Mouse (Mus musculus) sigmoid colon, adult 10 weeks (tissue): ENCODE data around the gene Pmf1. TPM values are rescaled to one million over a fixed set of nuclear protein-coding genes. Genes with fewer than 3 reads are reported as not detected.

Experiments
- polyA plus RNA-seq: library from polyadenylated mRNA; stranded (reverse); fragments of 350-450 nt; fragmentation: Illumina TruSeq; extraction: RNeasy Lipid Tissue Mini Kit (QIAGEN cat#74804); gene quantifications from one replicate; pipeline ENCODE4 v1.2.3, GENCODE M21; 2014; ENCODE audit warnings: low read depth, low replicate concordance

The Pmf1 gene
- polyA plus RNA-seq: 3.8 TPM

DNA sequence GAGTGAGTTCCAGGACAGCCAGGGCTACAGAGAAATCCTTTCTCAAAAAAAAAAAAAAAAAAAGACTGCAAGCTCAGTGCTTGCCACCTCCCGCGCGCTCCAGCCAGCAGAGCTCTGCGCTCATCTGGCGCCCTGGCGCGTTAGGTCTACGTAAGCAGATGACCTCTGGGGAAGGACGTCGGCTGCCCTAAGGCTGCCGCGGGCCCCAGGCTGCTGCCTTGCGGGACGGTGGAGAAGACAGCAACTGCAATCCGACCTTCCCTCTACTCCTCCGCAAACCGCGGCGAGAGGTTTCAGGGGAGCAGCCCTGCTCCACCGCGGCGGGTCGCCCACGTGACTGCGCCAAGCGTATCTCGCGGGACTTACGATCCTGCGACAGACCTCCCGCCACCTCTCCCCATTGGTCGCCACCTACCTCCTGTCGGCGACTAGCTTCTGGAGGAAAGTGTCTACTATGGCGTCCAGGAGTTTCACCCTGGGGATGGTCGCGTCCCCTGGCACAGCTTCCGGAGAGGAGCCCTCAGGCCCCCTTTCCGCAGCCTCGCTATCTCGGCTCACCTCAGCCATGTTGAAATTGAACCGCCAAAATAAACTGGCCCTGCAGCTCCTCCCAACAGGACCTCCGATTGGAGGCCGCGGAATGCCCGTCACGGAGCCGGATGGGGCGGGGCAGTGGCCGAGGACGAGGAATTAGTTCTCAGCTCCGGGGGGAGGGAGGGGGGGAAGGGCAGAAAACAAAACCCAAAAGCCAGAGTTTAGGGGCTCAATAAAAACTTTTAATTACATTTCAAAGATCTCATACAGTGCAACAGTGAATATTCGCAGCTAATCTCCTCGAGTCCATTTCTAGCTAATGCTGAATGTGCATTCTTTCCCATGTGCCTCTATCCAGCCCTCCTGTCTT, at the start of gene Pmf1:
TSS of gene Pmf1 (minus strand) at position 591 of the 904 bp plus-strand sequence.

DNA sequence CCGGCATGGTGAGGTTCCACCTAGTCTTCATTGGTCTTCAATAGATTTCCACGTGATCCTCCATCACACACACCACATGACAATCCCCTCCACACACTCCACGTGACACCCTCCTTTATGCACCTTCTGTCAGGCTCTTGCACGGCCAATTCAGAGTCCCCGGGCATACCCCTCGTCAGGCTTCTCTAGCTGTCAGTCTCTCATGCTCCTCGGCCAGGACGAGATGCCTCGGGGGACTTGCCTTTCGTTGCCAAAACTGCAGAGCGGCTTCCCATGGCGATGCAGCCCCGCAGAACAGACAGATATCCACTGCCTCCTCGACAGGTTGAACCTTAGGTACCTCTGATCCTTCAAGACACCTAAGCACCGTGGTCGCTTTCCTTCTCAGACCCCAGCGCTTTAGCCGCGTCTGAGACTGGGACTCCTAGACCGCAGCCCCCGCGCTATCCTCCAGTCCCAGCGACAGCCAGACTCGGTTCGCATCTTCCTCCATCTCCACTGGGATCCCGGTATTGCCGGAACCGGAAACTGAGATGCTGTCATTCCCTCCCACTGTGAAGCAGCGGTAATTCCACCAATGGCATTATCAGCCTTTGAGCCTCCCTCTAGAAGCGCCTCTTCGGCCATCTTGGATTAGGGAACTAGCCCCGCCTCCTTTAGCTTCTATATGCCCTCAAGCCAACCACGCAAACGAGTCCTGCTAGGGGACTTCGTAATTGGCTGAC, 14.6 kb upstream of the Pmf1 start, which contains the start of gene Slc25a44:
TSS of gene Slc25a44 (minus strand) at position 535 of the 725 bp plus-strand sequence.

DNA sequence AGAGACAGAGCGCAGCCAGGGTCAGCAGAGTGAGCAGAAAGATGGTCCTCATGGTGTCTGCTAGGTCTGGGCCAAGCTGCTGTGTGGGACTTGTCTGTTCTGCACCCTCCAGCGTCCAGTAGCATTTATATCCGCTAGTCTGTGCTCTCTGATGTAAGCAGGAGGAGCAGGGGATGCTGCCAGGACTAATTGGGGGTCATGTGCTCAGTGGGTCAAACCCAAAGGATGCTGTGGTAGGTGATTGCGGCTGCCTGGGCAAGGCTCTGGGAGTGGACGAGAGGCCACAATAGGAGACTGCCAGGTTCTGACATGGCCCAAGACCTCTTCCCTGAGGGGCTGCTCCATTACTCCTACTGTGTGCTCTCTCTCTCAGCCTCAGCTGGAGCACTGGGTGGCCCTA, 25.8 kb downstream of the Pmf1 start, which contains the start of gene Bglap:
TSS of gene Bglap (minus strand) at position 101 of the 400 bp plus-strand sequence.

DNA sequence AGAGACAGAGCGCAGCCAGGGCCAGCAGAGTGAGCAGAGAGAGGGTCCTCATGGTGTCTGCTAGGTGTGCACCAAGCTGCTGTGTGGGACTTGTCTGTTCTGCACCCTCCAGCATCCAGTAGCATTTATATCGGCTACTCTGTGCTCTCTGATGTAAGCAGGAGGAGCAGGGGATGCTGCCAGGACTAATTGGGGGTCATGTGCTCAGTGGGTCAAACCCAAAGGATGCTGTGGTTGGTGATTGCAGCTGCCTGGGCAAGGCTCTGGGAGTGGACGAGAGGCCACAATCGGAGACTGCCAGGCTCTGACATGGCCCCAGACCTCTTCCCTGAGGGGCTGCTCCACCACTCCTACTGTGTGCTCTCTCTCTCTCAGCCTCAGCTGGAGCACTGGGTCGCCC, 31.5 kb downstream of the Pmf1 start, which contains the start of gene Bglap2:
TSS of gene Bglap2 (minus strand) at position 101 of the 400 bp plus-strand sequence.

DNA sequence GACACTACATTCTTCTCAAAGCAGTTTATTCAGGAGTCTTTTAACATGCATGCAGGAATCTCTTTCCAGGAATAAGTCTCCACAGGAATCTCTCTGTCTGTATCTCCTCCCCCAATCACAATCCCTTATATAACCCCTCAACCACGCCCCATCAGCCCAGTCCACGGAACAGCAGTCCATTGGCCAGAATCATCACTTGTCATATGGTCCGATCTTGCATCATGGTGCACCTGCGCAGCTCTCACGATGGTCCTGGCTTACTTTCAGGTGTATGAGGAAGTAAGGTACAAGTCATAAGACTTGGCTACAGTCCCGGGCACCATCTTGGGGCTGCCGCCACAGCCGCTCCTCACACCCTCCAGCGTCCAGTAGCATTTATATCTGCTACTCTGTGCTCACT, 37.5 kb downstream of the Pmf1 start, which contains the start of gene Bglap3:
TSS of gene Bglap3 (minus strand) at position 101 of the 400 bp plus-strand sequence.

DNA sequence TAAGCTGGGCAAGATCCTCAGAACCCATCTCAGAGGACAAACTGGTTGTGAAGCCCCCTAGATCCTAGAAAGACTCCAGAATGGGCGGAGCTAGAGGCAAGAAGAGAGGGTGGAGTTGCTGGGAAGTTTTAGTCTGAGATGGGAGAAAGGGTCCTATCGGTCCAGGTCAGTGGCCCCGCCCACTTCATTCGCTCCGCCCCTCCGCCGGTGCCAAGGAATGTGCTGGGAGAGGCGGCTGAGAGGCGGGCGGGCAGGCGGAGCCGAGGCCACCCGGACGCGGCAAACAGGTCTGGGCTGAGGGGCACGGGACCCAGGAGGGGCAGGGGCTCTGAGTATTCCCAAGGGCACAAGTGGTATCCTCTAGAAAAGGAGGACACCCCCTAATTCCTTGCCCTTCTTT, 45.8 kb downstream of the Pmf1 start, which contains the start of gene Paqr6:
TSS of gene Paqr6 (plus strand) at position 248 of the 400 bp plus-strand sequence.

Other genes with a start within 250 kb of the Pmf1 start
- gene Rhbg, start 155.6 kb downstream of the Pmf1 start, polyA plus RNA-seq: not detected
- gene Gm38392, start 123.1 kb downstream of the Pmf1 start, polyA plus RNA-seq: not detected
- gene Tsacc, start 113.3 kb downstream of the Pmf1 start, polyA plus RNA-seq: 3.9 TPM
- gene Cct3, start 113.2 kb downstream of the Pmf1 start, polyA plus RNA-seq: 72.4 TPM
- gene Glmp, start 85.3 kb downstream of the Pmf1 start, polyA plus RNA-seq: 3.2 TPM
- 2.1 TPM for gene Tmem79, start 74.2 kb downstream of the Pmf1 start, polyA plus RNA-seq
- gene Smg5, start 74.1 kb downstream of the Pmf1 start, polyA plus RNA-seq: 28.6 TPM
- gene Paqr6, start 45.7 kb downstream of the Pmf1 start, polyA plus RNA-seq: 0.85 TPM
- 4.0 TPM for gene Bglap3, start 37.6 kb downstream of the Pmf1 start, polyA plus RNA-seq
- not detected for gene Bglap2, start 31.6 kb downstream of the Pmf1 start, polyA plus RNA-seq
- not detected for gene Bglap, start 25.9 kb downstream of the Pmf1 start, polyA plus RNA-seq
- gene Slc25a44, start 14.8 kb upstream of the Pmf1 start, polyA plus RNA-seq: 9.8 TPM
- gene Sema4a, start 50.9 kb upstream of the Pmf1 start, polyA plus RNA-seq: 128 TPM
- gene Lmna, start 99.6 kb upstream of the Pmf1 start, polyA plus RNA-seq: 24.9 TPM
- 1.3 TPM for gene Mex3a, start 122.1 kb upstream of the Pmf1 start, polyA plus RNA-seq
- 16.6 TPM for gene Rab25, start 138.0 kb upstream of the Pmf1 start, polyA plus RNA-seq
- 6.8 TPM for gene Lamtor2, start 142.7 kb upstream of the Pmf1 start, polyA plus RNA-seq
- 18.9 TPM for gene Ubqln4, start 143.4 kb upstream of the Pmf1 start, polyA plus RNA-seq
- gene Ssr2, start 165.5 kb upstream of the Pmf1 start, polyA plus RNA-seq: 23.4 TPM
- gene Arhgef2, start 195.6 kb upstream of the Pmf1 start, polyA plus RNA-seq: 22.3 TPM
- not detected for gene Rxfp4, start 242.8 kb upstream of the Pmf1 start, polyA plus RNA-seq